Comparison of ENCODE assay signal across 10 mouse cellular contexts in genomic region chr13:83525716-83526005, GRCm38 (mm10). TPM values are rescaled to one million over a fixed set of nuclear protein-coding genes. Genes with fewer than 3 reads are reported as not detected.
DNase-seq lines count a peak whose midpoint lies in the region; ATAC-seq and TF ChIP-seq lines count a peak whose summit lies in the region.
"Had no signal": no experiment of that assay in that cellular context is flagged by ENCODE, and none has a peak within 500 bp of the region (broad histone marks: within the 10 kb centered on the region; RNA-seq: fewer than 3 reads in every experiment).

No protein-coding gene starts in this region.

- peaks cover 3% of the 10 kb centered on the region for H3K79me2 ChIP-seq in heart, adult 2 months (replicated peaks; ENCODE audit: control insufficient read depth, insufficient read depth, low read length)

- intact Hi-C loops in heart, adult 2 months (cut with DNase I) = loop anchor here (2.0 to 10.0 kb wide), 4 partner anchors 47 to 1741 kb away; partner anchors contain the start of gene Cetn3

- TF ChIP-seq CTCF in heart, adult 2 months (IDR thresholded peaks at IDR 0.05) = no peak

- H3K27me3 ChIP-seq in heart, adult 2 months (ENCODE audit: control insufficient read depth, insufficient read depth, low read length) = no peaks in the 10 kb centered on the region
- H3K27me3 ChIP-seq in liver, embryonic 16.5 days (ENCODE audit: control insufficient read depth, insufficient read depth, low read depth, low read length) = peaks cover 7% of the 10 kb centered on the region; the same call in 1 of the 2 replicates

- 6% methylated on average over 2 of the region's 2 CpGs for WGBS in heart, adult 2 months
- 7% methylated on average over 2 of the region's 2 CpGs for WGBS in liver, embryonic 16.5 days (ENCODE audit: insufficient replicate concordance)

- H3K9me3 ChIP-seq in liver, embryonic 16.5 days (replicated peaks; ENCODE audit: control insufficient read depth, low read length) = no peaks in the 10 kb centered on the region

- H3K27ac ChIP-seq in heart, adult 2 months = peak overlapping the region; percentile 95
- H3K27ac ChIP-seq in liver, embryonic 16.5 days (ENCODE audit: low read length) = no peak overlapping the region

- peaks cover 7% of the 10 kb centered on the region for H3K4me1 ChIP-seq in heart, adult 2 months (ENCODE audit: control insufficient read depth, insufficient read depth, low read length)
- H3K4me1 ChIP-seq in liver, embryonic 16.5 days (ENCODE audit: control insufficient read depth, low read depth, low read length) = peaks cover 4% of the 10 kb centered on the region

- ATAC-seq in granulocyte monocyte progenitor cell, adult 5-6 weeks (replicated peaks; ENCODE audit: poor library complexity, severe bottlenecking) = peak; percentile 23
- ATAC-seq in liver, embryonic 16.5 days (ENCODE audit: low read depth) = no peak

- DNase-seq in heart, adult 2 months = no peak
- no peak for DNase-seq in heart, adult 18-20 months
- DNase-seq in 416B (ENCODE audit: low read depth) = peak; percentile 62
- no peak for DNase-seq in thymus, adult 18-20 months
- DNase-seq in right cerebral cortex, postnatal 10 days (ENCODE audit: low spot score in 2 of 2) = no peak
- DNase-seq in thymus, postnatal 36 days = no peak
- DNase-seq: adrenal gland, postnatal 14 days; right cerebral cortex, postnatal 4 days had no signal

- no peak for TF ChIP-seq EP300 in heart, adult 2 months (IDR thresholded peaks at IDR 0.05; ENCODE audit: insufficient read depth, low read depth, low read length)

- peak overlapping the region; percentile 75 for H3K4me2 ChIP-seq in liver, embryonic 16.5 days (ENCODE audit: low read depth, low read length)

- no peak for TF ChIP-seq POLR2A in heart, adult 2 months (IDR thresholded peaks at IDR 0.05; ENCODE audit: insufficient read depth, low read depth, low read length)

- peak overlapping the region; percentile 75 for H3K4me3 ChIP-seq in heart, adult 2 months
- peak overlapping the region; percentile 67 for H3K4me3 ChIP-seq in liver, embryonic 16.5 days (ENCODE audit: low read depth, low read length)

- peak overlapping the region; percentile 62 for H3K9ac ChIP-seq in heart, adult 2 months (ENCODE audit: low read depth, low read length)
- H3K9ac ChIP-seq in liver, embryonic 16.5 days (ENCODE audit: low read depth, low read length) = no peak overlapping the region; the same call in 1 of the 2 replicates

- peaks cover 10% of the 10 kb centered on the region for H3K36me3 ChIP-seq in heart, adult 2 months (ENCODE audit: control insufficient read depth, insufficient read depth, low read length)
- no peaks in the 10 kb centered on the region for H3K36me3 ChIP-seq in liver, embryonic 16.5 days (ENCODE audit: control insufficient read depth, insufficient read depth)

RNA-seq across cellular contexts. Expression of gene Mef2c, which starts 21.8 kb away (rescaled TPM):
- 10 to 100 TPM; 56.5 to 74.1 TPM for total RNA-seq in heart, adult 2 months (2021)
- 35.5 and 50.7 TPM in 2 replicates for polyA plus RNA-seq in heart, adult 2 months (2012; rRNA removed)
- 10 to 100 TPM; 53.4 to 56.5 TPM for total RNA-seq in heart, adult 18-20 months (2021)
- total RNA-seq in granulocyte monocyte progenitor cell, adult 5-6 weeks (2014; fragmentation: Nextera tagmentation) = 53.2 and 97.3 TPM in 2 replicates
- total RNA-seq in granulocyte monocyte progenitor cell, adult 5-6 weeks (2017) = 88.2 and 125 TPM in 2 replicates
- polyA plus RNA-seq in liver, embryonic 16.5 days (2015; fragmentation: Nextera tagmentation; extraction: Ambion mirVana) = 11.9 and 13.0 TPM in 2 replicates
